Mouse (Mus musculus) layer of hippocampus, adult 2 months (tissue): ENCODE measurements around the gene Srsf3. TPM values are rescaled to one million over a fixed set of nuclear protein-coding genes. Genes with fewer than 3 reads are reported as not detected.

Experiments
- DNase-seq, 2 experiments: peaks; one replicate each; pipeline ENCODE4 v3.0.0; 2022; ENCODE audit warnings: low spot score in 2 of 2
- H3K27ac ChIP-seq: fragments of 200-600 bp; 2 replicates; pipeline ENCODE4 v1.8.1; 2022
- H3K4me3 ChIP-seq: fragments of 200-600 bp; 2 replicates; pipeline ENCODE4 v1.8.1; 2022; ENCODE audit warnings: mild to moderate bottlenecking
- CTCF ChIP-seq: fragments of 200-600 bp; conservative IDR thresholded peaks from 2 replicates; pipeline ENCODE4 v1.8.1; 2022; ENCODE audit warnings: antibody characterized with exemption, mild to moderate bottlenecking, moderate library complexity
- total RNA-seq, 2 experiments: library from RNA; stranded (reverse); gene quantifications; 2 replicates each; pipeline ENCODE4 v1.2.3; 2021

Srsf3 gene
- total RNA-seq, 2 experiments from 2014 or later: 125 to 130 TPM

GRCm38 (mm10) chr17:29043583-29043982 is 11.2 kb downstream of the Srsf3 start:
- Histone ChIP-seq H3K4me3 (no peak overlapping the region), H3K27ac (no peak overlapping the region)
- DNase-seq: no peak
- TF ChIP-seq CTCF: no peak

GRCm38 (mm10) chr17:29044146-29044924 is 11.9 kb downstream of the Srsf3 start:
- no peak for DNase-seq
- H3K27ac ChIP-seq: no peak overlapping the region
- no peak overlapping the region for H3K4me3 ChIP-seq
- no peak for TF ChIP-seq CTCF

GRCm38 (mm10) chr17:29044925-29045319 is 12.5 kb downstream of the Srsf3 start:
- Histone ChIP-seq H3K4me3 (no peak overlapping the region), H3K27ac (no peak overlapping the region)
- TF ChIP-seq CTCF: peak; percentile 89
- no peak for DNase-seq

DNA sequence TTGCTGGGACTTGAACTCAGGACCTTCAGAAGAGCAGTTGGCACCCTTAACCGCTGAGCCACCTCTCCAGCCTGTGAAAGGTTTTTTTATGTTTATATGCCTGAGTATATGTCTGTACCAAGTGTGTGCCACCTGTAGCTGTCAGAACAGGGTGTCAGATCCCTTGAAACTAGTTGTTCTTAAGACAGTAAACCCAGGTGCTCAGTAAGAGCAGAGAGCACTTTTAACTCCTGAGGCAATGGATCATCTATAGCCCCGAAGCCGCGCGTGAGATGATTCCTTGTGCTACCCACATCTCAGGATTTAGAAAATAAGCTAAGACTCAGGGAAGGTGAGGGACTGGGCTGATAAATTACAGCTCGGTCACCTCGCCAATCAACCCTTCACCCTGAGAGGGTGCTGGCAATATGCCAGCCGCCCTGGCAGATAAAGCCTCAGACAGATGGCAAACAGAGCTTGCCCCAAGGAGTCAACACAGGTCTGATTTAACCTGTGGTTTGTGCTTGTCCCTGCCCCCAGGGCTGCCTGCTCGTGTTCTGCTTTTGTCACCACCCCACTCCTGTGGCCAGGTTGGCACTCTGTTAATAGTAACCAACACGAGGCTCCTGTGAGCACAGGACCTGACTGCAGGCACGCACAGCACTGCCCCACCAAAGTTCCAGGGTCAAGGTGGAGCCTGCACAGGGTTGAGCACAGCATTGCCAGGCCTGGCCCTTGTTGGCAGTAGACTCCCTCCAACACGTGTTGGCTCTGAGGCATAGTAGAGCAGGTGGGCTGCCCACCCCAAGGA is 13.5 kb downstream of the Srsf3 start:
- Histone ChIP-seq H3K4me3 (no peak overlapping the region), H3K27ac (no peak overlapping the region)
- DNase-seq: no peak
- TF ChIP-seq CTCF: no peak

DNA sequence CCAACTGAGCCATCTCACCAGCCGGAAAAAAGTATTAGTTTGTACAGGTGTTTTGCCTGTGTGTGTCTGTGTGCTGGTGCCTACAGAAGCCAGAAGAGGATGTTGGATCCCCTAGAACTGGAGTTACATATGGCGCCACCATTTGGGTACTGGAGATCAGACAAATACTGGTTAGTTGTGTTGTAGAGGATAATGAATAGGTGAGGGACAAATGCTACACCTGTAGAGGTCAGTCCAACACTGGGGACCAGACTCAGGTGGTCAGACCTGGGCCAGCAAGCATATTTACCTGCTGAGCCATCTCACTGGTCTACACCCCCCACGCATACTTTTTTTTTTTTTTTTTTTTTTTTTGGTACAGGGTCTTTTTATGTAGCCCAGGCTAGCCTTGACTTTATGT is 14.4 kb downstream of the Srsf3 start:
- Histone ChIP-seq H3K4me3 (no peak overlapping the region), H3K27ac (no peak overlapping the region)
- DNase-seq: no peak
- no peak for TF ChIP-seq CTCF

DNA sequence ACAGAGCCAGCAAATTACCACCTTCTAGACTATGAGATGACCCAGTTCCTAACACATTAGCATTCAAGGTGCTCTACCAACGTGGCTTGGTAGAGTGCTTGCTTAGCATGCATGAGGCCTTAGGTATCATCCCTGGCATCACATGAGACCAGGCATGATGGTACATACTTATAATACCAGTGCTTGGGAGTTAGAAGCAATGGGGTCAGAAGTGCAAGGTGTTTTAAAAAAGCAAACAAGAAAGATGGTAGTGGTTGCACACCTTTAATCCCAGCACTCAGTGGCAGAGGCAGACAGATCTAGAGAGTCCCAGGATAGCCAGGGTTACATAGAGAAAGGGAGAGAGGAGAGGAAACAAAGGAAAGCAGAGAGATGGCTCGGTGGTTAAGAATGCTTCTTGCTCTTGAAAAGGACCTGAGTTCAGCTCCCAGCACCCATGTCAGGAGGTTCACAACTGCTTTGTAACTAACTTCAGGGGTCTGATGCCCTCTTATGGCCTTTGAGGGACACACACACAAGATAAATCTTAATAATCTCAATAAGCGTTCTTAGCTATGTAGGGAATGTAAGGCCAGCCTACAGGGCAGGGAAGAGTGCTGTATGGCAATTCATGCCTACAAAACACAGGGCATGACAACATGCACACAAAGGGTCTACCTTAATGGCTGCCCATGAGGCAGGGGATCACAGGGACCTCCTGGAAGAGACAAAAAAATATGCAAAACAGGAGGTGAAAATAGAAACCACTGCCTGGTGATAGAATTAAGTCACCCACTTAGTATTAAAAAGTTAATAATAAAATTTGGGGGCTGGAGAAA is 15.5 kb downstream of the Srsf3 start:
- Histone ChIP-seq H3K4me3 (no peak overlapping the region), H3K27ac (no peak overlapping the region)
- no peak; the same call in 1 of the 2 replicates for TF ChIP-seq CTCF
- no peak for DNase-seq

GRCm38 (mm10) chr17:29048748-29049507 is 16.5 kb downstream of the Srsf3 start:
- TF ChIP-seq CTCF: peak; percentile 88
- peak; percentile 83 to 91 for DNase-seq
- 0 out of 2 replicates have a peak overlapping the region, but pooled peaks have one; percentile 32 for H3K27ac ChIP-seq
- H3K4me3 ChIP-seq: no peak overlapping the region

- Histone ChIP-seq H3K4me3 (no peak overlapping the region), H3K27ac (0 out of 2 replicates have a peak overlapping the region, but pooled peaks have one; percentile 32)
- no peak; the same call in none of the 2 replicates for TF ChIP-seq CTCF
- DNase-seq: no peak
Observed at GRCm38 (mm10) chr17:29049508-29049889, 17.1 kb downstream of the Srsf3 start.

- Histone ChIP-seq H3K4me3 (no peak overlapping the region), H3K27ac (no peak overlapping the region)
- TF ChIP-seq CTCF: no peak
- no peak for DNase-seq
Observed at GRCm38 (mm10) chr17:29049923-29050322, 17.5 kb downstream of the Srsf3 start.

DNA sequence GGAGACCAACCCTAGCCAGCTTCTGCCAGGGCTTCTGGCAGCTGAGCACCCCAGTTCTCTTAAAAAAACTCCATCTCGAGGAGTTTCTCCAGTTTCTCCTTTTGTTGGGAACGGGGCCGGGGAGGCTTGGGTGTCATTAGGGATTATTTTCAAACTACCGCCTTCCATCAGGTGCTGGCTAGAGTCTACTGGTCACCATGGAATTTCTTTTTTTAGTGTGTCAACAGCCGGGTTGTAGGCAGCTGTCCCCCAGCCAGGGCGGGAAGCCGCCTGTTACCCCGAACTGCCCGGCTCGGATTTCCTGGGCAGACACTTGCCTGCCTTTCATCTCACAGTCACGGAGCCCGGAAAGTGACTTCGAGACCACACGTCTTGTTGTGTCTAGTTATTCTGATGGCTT is 18.4 kb downstream of the Srsf3 start:
- TF ChIP-seq CTCF: no peak
- H3K4me3 ChIP-seq: no peak overlapping the region
- H3K27ac ChIP-seq: no peak overlapping the region
- DNase-seq: no peak

- DNase-seq: no peak
- Histone ChIP-seq H3K27ac (no peak overlapping the region), H3K4me3 (no peak overlapping the region)
- no peak for TF ChIP-seq CTCF
Observed at GRCm38 (mm10) chr17:29053067-29053466, 20.6 kb downstream of the Srsf3 start.

DNA sequence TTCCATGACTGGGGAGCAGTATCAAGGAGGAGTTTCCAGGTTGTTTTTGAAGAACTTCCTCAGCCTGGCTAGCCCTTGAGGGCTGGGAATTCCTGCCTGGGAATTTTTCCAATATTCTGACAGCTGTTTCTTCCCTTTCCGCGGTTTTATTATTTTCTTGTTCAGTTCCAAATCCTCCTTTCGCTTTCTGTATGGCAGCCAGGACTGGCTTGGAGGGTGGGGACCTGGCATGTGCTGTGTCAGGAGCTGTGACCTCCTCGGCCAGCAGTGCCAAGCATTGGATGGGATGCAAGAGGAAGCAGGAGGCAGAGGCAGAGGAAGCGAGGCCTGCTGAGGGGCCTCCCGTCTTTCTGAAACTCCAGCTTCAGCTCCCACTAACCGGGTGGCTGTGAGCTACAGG is 21.4 kb downstream of the Srsf3 start:
- TF ChIP-seq CTCF: no peak
- Histone ChIP-seq H3K4me3 (no peak overlapping the region), H3K27ac (no peak overlapping the region)
- DNase-seq: no peak

- no peak for DNase-seq
- Histone ChIP-seq H3K4me3 (no peak overlapping the region), H3K27ac (no peak overlapping the region)
- TF ChIP-seq CTCF: no peak
Observed at GRCm38 (mm10) chr17:29054429-29054828, 22.0 kb downstream of the Srsf3 start.
